Mouse (Mus musculus): ENCODE data around the gene Pcsk7. TPM values are rescaled to one million over a fixed set of nuclear protein-coding genes. Genes with fewer than 3 reads are reported as not detected.
A peak's percentile ranks its signal among the peaks of the same experiment; 100 is the strongest.

Pcsk7 gene
- 10 to 100 TPM; 13.7 to 13.9 TPM for total RNA-seq (2021)
- long read RNA-seq, experiment 1, transcript Pcsk7-201 (17 exons, 3,876 nt), result major isoform, 14 of 28 reads
- long read RNA-seq, experiment 1, partial matches to known transcripts, result 1 of 28 reads
- long read RNA-seq, experiment 1, other reads (novel, unspliced or antisense), result 12 of 28 reads
- long read RNA-seq, experiment 2, transcript Pcsk7-201 (17 exons, 3,876 nt), result major isoform, 21 of 25 reads
- long read RNA-seq, experiment 2, partial matches to known transcripts, result 0 of 25 reads
- long read RNA-seq, experiment 2, other reads (novel, unspliced or antisense), result 4 of 25 reads

GRCm38 (mm10) chr9:45906355-45907077 is at the start of gene Pcsk7, which contains the start of gene Rnf214:
TSS of gene Pcsk7 (plus strand) at chr9:45906497.
TSS of gene Rnf214 (minus strand) at chr9:45906911.
- peak; percentile 95 for DNase-seq
- intact Hi-C loops (cut with DNase I; ENCODE audit: low total_unique reads), result no loop called here

DNA sequence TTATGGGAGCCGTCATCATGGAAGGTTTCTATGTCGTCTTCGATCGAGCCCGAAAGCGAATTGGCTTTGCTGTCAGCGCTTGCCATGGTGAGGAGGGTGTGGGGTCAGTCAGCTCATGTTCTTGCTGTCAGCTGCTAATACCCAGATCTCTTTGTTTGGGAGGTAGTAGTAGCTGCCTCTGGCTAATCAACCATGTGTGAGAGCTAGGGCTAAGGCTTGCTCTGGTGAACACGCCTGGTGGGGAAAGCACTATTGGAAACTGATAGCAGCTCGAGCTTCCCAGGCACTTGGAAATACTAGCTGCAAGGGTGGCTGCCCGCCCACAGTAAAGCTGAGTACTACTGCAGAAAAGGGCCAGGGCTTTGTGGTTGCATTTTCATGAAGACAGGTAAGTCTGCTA is 46.9 kb upstream of the Pcsk7 start:
- no peak for DNase-seq
- intact Hi-C loops (cut with DNase I; ENCODE audit: low total_unique reads), result no loop called here

DNA sequence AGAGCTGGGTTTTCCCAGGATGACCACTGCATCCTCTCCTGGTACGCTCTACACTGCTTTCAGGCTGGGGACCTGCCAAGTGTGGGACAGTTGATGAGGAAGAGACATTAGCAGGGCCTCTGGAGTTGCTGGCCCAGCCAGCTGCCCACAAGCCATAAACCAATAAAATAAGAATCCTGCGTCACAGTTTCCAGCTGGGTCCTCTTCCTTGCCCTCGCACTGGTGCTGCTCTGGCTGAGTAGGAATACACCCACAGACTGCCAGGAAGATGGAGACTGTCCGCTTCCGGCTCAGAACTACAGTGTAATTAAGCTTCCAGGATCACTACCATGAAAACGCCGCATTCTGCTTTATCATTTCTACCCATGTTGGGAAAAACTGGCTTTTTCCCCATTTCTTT is 44.5 kb upstream of the Pcsk7 start:
- DNase-seq, result no peak

DNA sequence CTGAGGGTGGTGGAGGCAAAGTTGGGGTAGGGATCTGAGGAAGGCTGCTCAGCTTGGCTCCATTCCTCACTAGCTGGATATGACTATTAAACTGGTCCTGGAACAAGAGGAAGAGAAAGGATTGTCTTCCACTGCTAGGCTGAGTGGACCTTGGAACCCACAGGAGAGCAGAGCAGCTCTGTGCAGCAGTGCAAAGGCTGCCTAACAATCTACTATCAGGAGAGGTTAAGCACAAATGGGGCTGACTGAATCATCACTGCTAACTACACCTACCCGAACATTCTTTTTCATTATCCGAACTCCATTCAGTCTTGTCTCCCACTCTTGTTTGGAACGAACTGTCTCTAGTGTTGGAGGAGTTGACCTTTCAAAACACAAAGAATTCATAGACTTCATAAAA is 37.1 kb upstream of the Pcsk7 start:
- no peak for DNase-seq
- intact Hi-C loops (cut with DNase I; ENCODE audit: low total_unique reads), result no loop called here

More for the DNA sequence above, 44.5 kb upstream of the Pcsk7 start:
- intact Hi-C loops (cut with DNase I; ENCODE audit: low total_unique reads), result no loop called here

DNA sequence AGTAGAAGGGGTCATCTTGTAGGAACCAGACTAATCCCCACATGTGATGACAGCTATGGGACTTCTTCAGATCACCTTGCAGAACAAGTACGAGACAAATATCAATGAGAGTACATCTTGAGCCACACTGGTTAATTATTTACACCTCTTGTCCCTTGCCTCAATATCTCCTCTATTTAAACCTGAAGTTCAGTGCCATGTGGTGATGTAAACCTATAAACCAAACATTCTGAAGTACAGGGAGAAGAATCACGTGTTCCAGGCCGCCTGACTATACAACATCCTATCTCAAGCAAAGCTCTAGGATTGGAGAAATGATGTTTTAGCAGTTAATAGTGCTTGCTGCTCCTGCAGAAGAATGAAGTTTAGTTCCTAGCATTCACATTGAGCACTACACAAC is 36.0 kb upstream of the Pcsk7 start:
- intact Hi-C loops (cut with DNase I; ENCODE audit: low total_unique reads), result no loop called here
- no peak for DNase-seq

DNA sequence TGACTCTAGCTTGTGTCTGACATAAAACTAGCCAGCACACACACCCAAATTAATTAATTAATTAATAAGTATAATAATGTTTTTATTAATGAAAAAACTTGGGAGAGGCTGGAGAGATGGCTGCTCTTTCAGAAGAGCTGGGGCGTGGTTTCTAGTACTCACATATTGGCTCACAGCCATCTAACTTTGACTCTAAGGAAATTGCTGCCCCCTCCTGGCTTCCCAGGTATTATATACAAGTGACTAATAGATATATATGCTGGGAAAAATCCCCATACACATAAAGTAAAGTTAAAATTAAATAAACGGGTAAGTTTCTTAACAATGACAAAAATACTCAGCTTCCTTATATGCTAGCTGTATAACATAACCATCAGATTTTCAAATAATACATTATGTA is 28.4 kb upstream of the Pcsk7 start:
- intact Hi-C loops (cut with DNase I; ENCODE audit: low total_unique reads), result no loop called here
- peak; percentile 26 for DNase-seq

- no peak for DNase-seq
- intact Hi-C loops (cut with DNase I; ENCODE audit: low total_unique reads), result no loop called here
Observed at GRCm38 (mm10) chr9:45893681-45894080, 12.6 kb upstream of the Pcsk7 start.

GRCm38 (mm10) chr9:45905196-45905595 is 1.1 kb upstream of the Pcsk7 start:
- intact Hi-C loops (cut with DNase I; ENCODE audit: low total_unique reads), result no loop called here
- no peak for DNase-seq

- intact Hi-C loops (cut with DNase I; ENCODE audit: low total_unique reads), result no loop called here
- DNase-seq, result peak; percentile 28
Observed at GRCm38 (mm10) chr9:45905811-45906237, 473 bp upstream of the Pcsk7 start.

DNA sequence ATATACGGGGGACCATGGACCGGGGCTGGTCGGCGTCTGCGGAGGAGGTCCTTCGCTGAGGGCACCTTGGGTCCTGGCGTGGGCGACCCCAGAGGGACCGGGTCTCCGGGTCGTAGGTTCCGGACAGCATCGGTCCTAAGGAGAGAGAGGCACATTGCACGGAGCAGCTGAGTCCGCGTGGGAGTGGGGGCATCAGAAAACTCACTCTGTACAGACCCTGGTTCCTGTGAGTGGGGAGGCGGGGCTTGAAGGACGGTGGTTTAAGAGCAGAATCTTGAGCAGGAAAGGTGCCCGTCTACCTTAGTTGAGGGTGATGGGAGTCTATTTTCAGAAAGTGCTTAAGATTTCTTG is 756 bp downstream of the Pcsk7 start:
- intact Hi-C loops (cut with DNase I; ENCODE audit: low total_unique reads), result no loop called here
- no peak for DNase-seq

DNA sequence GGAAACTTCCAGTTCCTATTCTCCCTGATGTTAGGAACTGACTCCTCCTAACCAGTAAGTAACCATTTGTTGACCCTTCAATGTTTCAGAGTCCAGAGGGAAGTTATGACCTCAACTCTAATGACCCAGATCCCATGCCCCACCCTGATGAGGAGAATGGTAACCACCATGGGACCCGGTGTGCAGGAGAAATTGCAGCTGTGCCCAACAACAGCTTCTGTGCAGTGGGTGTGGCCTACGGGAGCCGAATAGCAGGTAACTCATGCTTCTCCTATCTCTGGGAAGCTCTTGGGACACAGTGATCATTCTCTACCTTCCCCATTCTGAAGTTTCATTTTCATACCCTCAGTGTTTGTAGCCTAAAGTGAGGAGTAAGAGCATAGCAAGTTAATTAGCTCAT is 4.7 kb downstream of the Pcsk7 start:
- DNase-seq, result no peak
- intact Hi-C loops (cut with DNase I; ENCODE audit: low total_unique reads), result no loop called here

DNA sequence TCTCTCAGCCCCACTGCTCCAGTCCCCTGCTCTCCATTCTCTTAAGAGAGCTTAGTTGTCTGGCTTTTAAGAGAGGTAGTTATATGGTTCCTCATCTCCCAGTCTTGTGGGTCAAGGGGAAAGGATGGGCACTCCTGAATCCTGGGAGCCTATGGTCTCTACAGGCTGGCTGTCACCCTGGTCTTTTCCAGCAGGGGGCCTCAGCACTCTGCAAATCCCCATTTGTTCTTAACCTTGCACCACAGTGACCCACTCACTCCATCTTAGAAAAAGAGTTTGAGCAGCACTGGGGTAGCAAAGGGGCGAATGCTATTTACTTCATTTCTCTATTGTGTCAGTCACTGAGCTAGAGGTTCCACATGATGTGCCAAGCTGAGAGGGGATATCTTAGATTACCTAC is 5.4 kb downstream of the Pcsk7 start:
- intact Hi-C loops (cut with DNase I; ENCODE audit: low total_unique reads), result loop anchor here (2.0 kb wide), 1 partner anchor 25 kb away; the partner anchor contains the start of gene Tagln

DNA sequence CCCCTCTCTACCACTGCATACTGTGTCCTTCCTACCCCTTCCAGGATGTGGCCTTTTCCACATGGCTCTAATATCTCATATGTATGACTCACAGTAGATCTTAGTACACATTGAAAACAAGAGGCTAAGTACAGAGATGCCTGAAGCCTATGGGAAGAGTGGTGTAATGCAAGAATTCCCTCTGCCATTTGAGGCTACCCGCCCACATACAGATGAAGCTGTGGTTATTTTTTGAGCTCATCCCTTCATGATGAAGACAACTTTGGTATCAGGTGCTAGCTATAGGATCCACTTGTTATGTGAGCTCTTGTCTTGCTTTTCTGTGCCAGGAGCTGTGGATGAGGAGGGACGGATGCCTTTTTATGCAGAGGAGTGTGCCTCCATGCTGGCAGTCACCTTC is 9.4 kb downstream of the Pcsk7 start:
- intact Hi-C loops (cut with DNase I; ENCODE audit: low total_unique reads), result no loop called here
- no peak for DNase-seq

More for the DNA sequence above, 5.4 kb downstream of the Pcsk7 start:
- peak; percentile 63 for DNase-seq

DNA sequence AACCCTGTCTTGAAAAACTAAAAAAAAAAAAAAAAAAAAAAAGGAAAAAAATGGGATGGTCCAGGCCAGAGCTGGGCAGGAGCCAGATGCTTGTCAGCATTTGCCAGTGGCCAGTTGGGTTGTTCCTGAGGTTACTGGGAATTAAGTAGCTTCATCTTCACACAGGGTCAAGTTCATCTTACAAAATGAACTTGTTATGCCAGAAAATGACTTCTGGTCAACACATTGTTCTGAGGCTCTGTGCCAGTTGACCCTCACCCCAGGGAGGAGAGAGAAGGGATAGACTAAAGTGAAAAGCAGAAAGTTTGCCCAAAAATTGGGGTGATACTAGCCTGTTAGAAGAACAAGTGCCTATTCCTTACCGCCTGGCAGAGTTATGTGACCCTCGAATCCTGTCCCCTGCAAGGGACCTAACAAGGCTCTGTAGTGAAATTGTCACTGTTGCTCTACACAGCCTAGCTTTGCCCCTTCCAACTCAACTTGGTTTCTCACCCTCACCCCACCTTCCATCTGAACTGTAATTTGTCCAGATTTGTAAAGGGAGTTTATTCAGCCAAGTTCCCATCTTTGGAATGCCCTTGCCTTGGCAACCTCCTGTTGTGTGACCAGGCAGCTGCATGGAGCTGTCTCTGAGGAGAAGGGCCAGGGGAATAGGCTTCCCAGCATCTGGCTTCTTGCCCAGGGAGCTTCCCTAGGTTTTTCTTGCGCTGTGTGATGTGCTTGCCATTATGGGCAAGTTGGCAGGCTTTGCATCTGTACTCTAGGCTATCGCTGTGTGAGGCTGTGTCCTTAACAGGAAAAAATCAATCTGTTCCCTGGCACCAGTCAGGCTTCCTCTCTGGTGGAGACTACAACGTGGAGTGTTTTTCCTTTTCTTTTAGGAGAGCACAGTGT is 11.0 kb downstream of the Pcsk7 start:
- intact Hi-C loops (cut with DNase I; ENCODE audit: low total_unique reads), result no loop called here
- DNase-seq, result peak; percentile 76

GRCm38 (mm10) chr9:45919895-45920294 is 13.6 kb downstream of the Pcsk7 start:
- no peak for DNase-seq
- intact Hi-C loops (cut with DNase I; ENCODE audit: low total_unique reads), result no loop called here

GRCm38 (mm10) chr9:45929285-45929684 is 23.0 kb downstream of the Pcsk7 start:
- no peak for DNase-seq
- intact Hi-C loops (cut with DNase I; ENCODE audit: low total_unique reads), result no loop called here

GRCm38 (mm10) chr9:45931958-45932357 is 25.7 kb downstream of the Pcsk7 start:
- no peak for DNase-seq
- intact Hi-C loops (cut with DNase I; ENCODE audit: low total_unique reads), result no loop called here

- DNase-seq, result no peak
- intact Hi-C loops (cut with DNase I; ENCODE audit: low total_unique reads), result no loop called here
Observed at GRCm38 (mm10) chr9:45932571-45933415, 26.5 kb downstream of the Pcsk7 start.

GRCm38 (mm10) chr9:45935628-45936210 is 29.4 kb downstream of the Pcsk7 start, which contains the start of gene Tagln:
TSS of gene Tagln (minus strand) at chr9:45936058.
- intact Hi-C loops (cut with DNase I; ENCODE audit: low total_unique reads), result loop anchor here (2.0 kb wide), 1 partner anchor 23 kb away; no protein-coding TSS in a partner anchor

More at GRCm38 (mm10) chr9:45935628-45936210, 29.4 kb downstream of the Pcsk7 start, which contains the start of gene Tagln:
- no peak for DNase-seq

All from gastrocnemius, postnatal 14 days (tissue).